29 mouse cellular contexts compared by ENCODE assay signal in genomic region chr3:155944042-155944735, GRCm38 (mm10).
DNase-seq lines count a peak whose midpoint lies in the region; ATAC-seq and TF ChIP-seq lines count a peak whose summit lies in the region.
"Had no signal": no experiment of that assay in that cellular context is flagged by ENCODE, and none has a peak within 500 bp of the region (broad histone marks: within the 10 kb centered on the region; RNA-seq: fewer than 3 reads in every experiment).

No protein-coding gene starts in this region.

- no peak overlapping the region for H3K4me3 ChIP-seq in intestine, embryonic 15.5 days (replicated peaks)
- H3K4me3 ChIP-seq in intestine, postnatal 0 days (ENCODE audit: low read depth, low read length) = no peak overlapping the region
- no peak overlapping the region for H3K4me3 ChIP-seq in embryonic fibroblast, embryonic 13.5 days (ENCODE audit: insufficient read depth, low read length)
- H3K4me3 ChIP-seq: embryonic facial prominence, embryonic 15.5 days; erythroblast, embryonic 14.5 days; forebrain, embryonic 12.5 days; forebrain, embryonic 15.5 days; heart, embryonic 12.5 days; heart, embryonic 15.5 days; hindbrain, embryonic 10.5 days; hindbrain, embryonic 13.5 days had no signal

- H3K27ac ChIP-seq in intestine, embryonic 15.5 days = no peak overlapping the region
- H3K27ac ChIP-seq in intestine, postnatal 0 days (ENCODE audit: low read depth, low read length) = no peak overlapping the region
- peak overlapping the region; percentile 61 for H3K27ac ChIP-seq in embryonic fibroblast, embryonic 13.5 days (ENCODE audit: insufficient read depth, low read length)
- H3K27ac ChIP-seq: embryonic facial prominence, embryonic 15.5 days; forebrain, embryonic 12.5 days; forebrain, embryonic 15.5 days; heart, embryonic 15.5 days; hindbrain, embryonic 10.5 days; hindbrain, embryonic 13.5 days had no signal

- peak; percentile 77 for ATAC-seq in intestine, embryonic 15.5 days
- no peak for ATAC-seq in intestine, postnatal 0 days
- ATAC-seq: forebrain, embryonic 15.5 days; hindbrain, embryonic 16.5 days had no signal

- H3K9ac ChIP-seq in intestine, embryonic 15.5 days = no peak overlapping the region
- H3K9ac ChIP-seq in intestine, postnatal 0 days (ENCODE audit: low read depth, low read length) = no peak overlapping the region
- H3K9ac ChIP-seq: embryonic facial prominence, embryonic 15.5 days; forebrain, embryonic 12.5 days; forebrain, embryonic 15.5 days; heart, embryonic 12.5 days; heart, embryonic 15.5 days; hindbrain, embryonic 13.5 days had no signal

- peak; percentile 57 for DNase-seq in Muller cell, postnatal 12 days (ENCODE audit: inconsistent ontology term)
- DNase-seq in urinary bladder, postnatal 4 days (ENCODE audit: low spot score in 2 of 2) = no peak
- DNase-seq in retina, postnatal 1 day = no peak
- DNase-seq: adrenal gland, adult 2 months; adrenal gland, postnatal 14 days; B cell, adult 2 months; cerebellum, adult 11-12 months; cerebellum, adult 8-10 months; cerebellum, postnatal 10 days; cerebellum, postnatal 36 days; embryo, embryonic 11 days; gastrocnemius, postnatal 25 days; heart, adult 18-20 months; heart, postnatal 10 days; heart, postnatal 36 days had no signal

- no peaks in the 10 kb centered on the region for H3K27me3 ChIP-seq in intestine, embryonic 15.5 days (replicated peaks)
- H3K27me3 ChIP-seq in intestine, postnatal 0 days (replicated peaks; ENCODE audit: control insufficient read depth, insufficient read depth, low read length) = no peaks in the 10 kb centered on the region
- H3K27me3 ChIP-seq: CH12.LX; embryonic facial prominence, embryonic 15.5 days; forebrain, embryonic 12.5 days; forebrain, embryonic 15.5 days; heart, embryonic 12.5 days; heart, embryonic 15.5 days; hindbrain, embryonic 13.5 days had no signal

- no peak for TF ChIP-seq POLR2A in embryonic fibroblast, embryonic 13.5 days (IDR thresholded peaks at IDR 0.05; ENCODE audit: low read depth, low read length)

- WGBS in intestine, embryonic 15.5 days = 51% methylated on average over 2 of the region's 2 CpGs
- 20% methylated on average over 2 of the region's 2 CpGs for WGBS in intestine, postnatal 0 days

- TF ChIP-seq CTCF in intestine, postnatal 0 days (IDR thresholded peaks at IDR 0.05; ENCODE audit: low read depth) = no peak
- no peak for TF ChIP-seq CTCF in embryonic fibroblast, embryonic 13.5 days (IDR thresholded peaks at IDR 0.05; ENCODE audit: borderline replicate concordance, insufficient read depth, low read length)

- H3K9me3 ChIP-seq in intestine, embryonic 15.5 days = no peaks in the 10 kb centered on the region
- no peaks in the 10 kb centered on the region for H3K9me3 ChIP-seq in intestine, postnatal 0 days (ENCODE audit: control insufficient read depth)
- H3K9me3 ChIP-seq: embryonic facial prominence, embryonic 15.5 days; forebrain, embryonic 12.5 days; forebrain, embryonic 15.5 days; G1E; heart, embryonic 12.5 days; heart, embryonic 15.5 days; hindbrain, embryonic 10.5 days; hindbrain, embryonic 13.5 days had no signal

- no peaks in the 10 kb centered on the region for H3K4me1 ChIP-seq in intestine, embryonic 15.5 days (replicated peaks)
- H3K4me1 ChIP-seq in intestine, postnatal 0 days (replicated peaks; ENCODE audit: control insufficient read depth, insufficient read depth, low read length) = no peaks in the 10 kb centered on the region
- H3K4me1 ChIP-seq in embryonic fibroblast, embryonic 13.5 days (ENCODE audit: control insufficient read depth, insufficient read depth, low read length) = no peaks in the 10 kb centered on the region
- H3K4me1 ChIP-seq: embryonic facial prominence, embryonic 15.5 days; forebrain, embryonic 12.5 days; forebrain, embryonic 15.5 days; heart, embryonic 12.5 days; heart, embryonic 15.5 days; hindbrain, embryonic 10.5 days; hindbrain, embryonic 13.5 days had no signal

- no peaks in the 10 kb centered on the region for H3K36me3 ChIP-seq in intestine, embryonic 15.5 days
- H3K36me3 ChIP-seq in intestine, postnatal 0 days (ENCODE audit: control insufficient read depth, insufficient read depth) = no peaks in the 10 kb centered on the region
- H3K36me3 ChIP-seq: embryonic facial prominence, embryonic 15.5 days; forebrain, embryonic 12.5 days; forebrain, embryonic 15.5 days; G1E; heart, embryonic 12.5 days; heart, embryonic 15.5 days; hindbrain, embryonic 10.5 days; hindbrain, embryonic 13.5 days had no signal

- H3K4me2 ChIP-seq in intestine, embryonic 15.5 days (replicated peaks) = no peak overlapping the region
- no peak overlapping the region for H3K4me2 ChIP-seq in intestine, postnatal 0 days (replicated peaks; ENCODE audit: low read depth)
- H3K4me2 ChIP-seq: embryonic facial prominence, embryonic 15.5 days; forebrain, embryonic 12.5 days; forebrain, embryonic 15.5 days; heart, embryonic 12.5 days; heart, embryonic 15.5 days; hindbrain, embryonic 13.5 days had no signal
